Mouse (Mus musculus) neural tube, embryonic 12.5 days (tissue): ENCODE data around the gene Zfp784. TPM values are rescaled to one million over a fixed set of nuclear protein-coding genes. Genes with fewer than 3 reads are reported as not detected.

ENCODE experiments used
- ATAC-seq: fragments of 200-750 bp; cut with Nextera tagmentation; 2 replicates; pipeline ENCODE4 v1.8.0; 2017; ENCODE audit warnings: low read depth, mild to moderate bottlenecking, moderate TSS enrichment, moderate library complexity; ENCODE audit not compliant: low FRiP score
- H3K27ac ChIP-seq: fragments of 300-500 bp; sonication (generic); 2 replicates; pipeline ENCODE4 v1.5.1; 2016
- H3K27me3 ChIP-seq: fragments of 300-500 bp; sonication (generic); replicated peaks from 2 replicates; pipeline ENCODE4 v1.6.1; 2016; ENCODE audit warnings: mild to moderate bottlenecking
- H3K36me3 ChIP-seq: fragments of 300-500 bp; sonication (generic); 2 replicates; pipeline ENCODE4 v1.6.1; 2016; ENCODE audit warnings: mild to moderate bottlenecking
- H3K4me1 ChIP-seq: fragments of 300-500 bp; sonication (generic); 2 replicates; pipeline ENCODE4 v1.6.1; 2016
- H3K4me2 ChIP-seq: fragments of 300-500 bp; sonication (generic); replicated peaks from 2 replicates; pipeline ENCODE4 v1.6.1; 2016; ENCODE audit warnings: mild to moderate bottlenecking
- H3K4me3 ChIP-seq: fragments of 300-500 bp; sonication (generic); 2 replicates; pipeline ENCODE4 v1.5.1; 2016
- H3K9ac ChIP-seq: fragments of 300-500 bp; sonication (generic); 2 replicates; pipeline ENCODE4 v1.6.1; 2016; ENCODE audit warnings: mild to moderate bottlenecking
- H3K9me3 ChIP-seq: fragments of 300-500 bp; sonication (generic); 2 replicates; pipeline ENCODE4 v1.6.1; 2016; ENCODE audit warnings: mild to moderate bottlenecking
- WGBS: fragments of 180-500 bp; shearing (Covaris S2); methylation state at CpG from one replicate; pipeline ENCODE4 v1.1.7; 2016; 5-methylcytosine and 5-hydroxymethylcytosine counted together
- polyA plus RNA-seq: library from polyadenylated mRNA; unstranded; fragments of >200 nt; fragmentation: Nextera tagmentation; extraction: Ambion mirVana; gene quantifications from 2 replicates; pipeline ENCODE4 v1.2.1, GENCODE M21; 2016

The Zfp784 gene
- polyA plus RNA-seq, 1 experiment from 2014 or later = 4.2 TPM

GRCm38 (mm10) chr7:4996003-4996895 is 42.0 kb downstream of the Zfp784 start, which contains the start of gene Zfp579:
Gene Zfp579, minus strand, starts transcription at chr7:4996158.
- H3K36me3 ChIP-seq = peaks cover 27% of the 10 kb centered on the region
- WGBS = 5% methylated on average over 16 of the region's 26 CpGs
- H3K4me3 ChIP-seq = peak within 1 kb of the TSS; percentile 65
- peaks cover 33% of the 10 kb centered on the region for H3K4me1 ChIP-seq
- H3K9me3 ChIP-seq = 0 out of 2 replicates have a peak, but pooled peaks cover 6% of the 10 kb centered on the region
- H3K27me3 ChIP-seq = peaks cover 22% of the 10 kb centered on the region
- H3K4me2 ChIP-seq = peak within 1 kb of the TSS; percentile 89
- H3K9ac ChIP-seq = peak within 1 kb of the TSS; percentile 83
- peak; percentile 84 for ATAC-seq
- H3K27ac ChIP-seq = peak within 1 kb of the TSS; percentile 46; the same call in 1 of the 2 replicates

DNA sequence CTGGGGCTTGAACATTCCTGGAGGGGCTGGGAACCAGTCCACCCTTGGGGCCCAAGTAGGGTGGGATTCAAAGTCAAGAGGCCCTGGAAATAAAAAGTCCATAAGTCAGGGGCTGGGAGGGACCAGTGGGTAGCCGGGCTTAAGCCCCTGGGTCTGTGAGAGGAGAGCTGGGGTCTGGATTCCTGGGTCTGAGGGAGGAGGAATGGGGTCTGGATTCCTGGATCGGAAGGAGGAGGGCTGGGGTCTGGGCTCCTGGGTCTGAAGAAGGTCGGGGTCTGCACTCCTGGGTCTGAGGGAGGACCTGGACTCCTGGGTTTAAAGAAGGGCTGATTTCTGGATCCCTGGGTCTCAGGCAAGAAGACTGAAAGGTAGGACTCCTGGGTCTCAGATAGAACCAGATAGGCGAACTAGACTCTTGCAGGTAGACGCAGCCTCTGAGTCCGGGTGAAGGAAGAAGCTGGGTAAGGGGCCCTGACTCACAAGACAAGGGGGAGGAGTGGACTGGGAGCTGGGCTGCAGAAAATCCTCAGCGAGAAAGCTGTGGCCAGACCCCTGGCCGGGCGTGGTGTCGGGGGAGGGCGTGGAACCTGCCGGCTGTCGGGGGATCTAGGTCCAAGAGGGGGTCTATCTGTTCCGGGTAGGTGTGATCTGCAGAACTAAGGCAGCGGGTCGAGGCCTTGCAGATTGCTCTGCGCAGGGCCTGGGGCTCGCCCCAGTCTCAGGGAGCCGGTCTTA is 42.8 kb downstream of the Zfp784 start:
- H3K4me1 ChIP-seq = peaks cover 33% of the 10 kb centered on the region
- peak overlapping the region; percentile 46; the same call in 1 of the 2 replicates for H3K27ac ChIP-seq
- WGBS = 8% methylated on average over 19 of the region's 19 CpGs
- peak overlapping the region; percentile 89 for H3K4me2 ChIP-seq
- peak overlapping the region; percentile 65 for H3K4me3 ChIP-seq
- H3K9me3 ChIP-seq = 0 out of 2 replicates have a peak, but pooled peaks cover 14% of the 10 kb centered on the region
- H3K36me3 ChIP-seq = peaks cover 35% of the 10 kb centered on the region
- ATAC-seq = peak; percentile 8
- peaks cover 22% of the 10 kb centered on the region for H3K27me3 ChIP-seq
- peak overlapping the region; percentile 83 for H3K9ac ChIP-seq

DNA sequence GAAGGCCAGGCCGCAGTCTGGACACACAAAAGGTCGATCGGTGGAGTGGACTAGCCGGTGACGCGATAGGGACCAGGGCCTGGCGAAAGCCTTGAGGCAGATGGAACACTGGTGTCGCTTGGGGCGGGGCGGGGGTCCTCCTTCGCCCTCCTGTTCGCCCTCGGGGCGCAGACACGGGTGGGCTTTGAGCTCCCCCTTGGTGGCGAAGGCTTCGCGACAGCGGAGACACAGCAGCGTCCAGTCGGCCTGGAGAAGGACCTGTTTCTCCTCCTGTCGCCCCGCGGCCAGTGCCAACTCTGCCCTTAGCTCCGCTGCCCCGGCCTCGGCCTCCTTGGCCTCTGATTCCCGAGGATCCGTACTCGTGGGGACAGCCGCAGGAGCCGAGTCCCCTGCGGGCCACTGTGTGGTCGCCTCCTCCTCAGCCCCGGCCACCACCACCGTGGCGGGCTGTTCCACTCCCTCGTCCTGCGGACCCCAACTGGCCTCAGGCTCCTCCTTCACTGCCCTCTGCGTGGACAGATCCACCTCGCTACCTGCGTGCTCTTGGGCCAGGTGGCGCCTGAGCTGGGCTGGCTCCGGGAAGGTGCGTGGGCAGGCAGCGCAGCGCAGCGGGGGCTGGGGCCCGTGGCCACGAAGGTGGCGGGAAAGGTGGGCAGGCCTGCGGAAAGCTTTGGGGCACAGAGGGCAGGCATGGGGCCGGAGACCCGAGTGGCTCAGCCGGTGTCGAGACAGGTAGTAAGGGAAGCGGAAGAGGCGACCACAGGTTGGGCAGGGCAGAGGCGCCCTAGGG is 44.1 kb downstream of the Zfp784 start:
- no peak overlapping the region for H3K27ac ChIP-seq
- WGBS = 49% methylated on average over 59 of the region's 59 CpGs

GRCm38 (mm10) chr7:4993347-4993998 is 44.8 kb downstream of the Zfp784 start:
- peak overlapping the region; percentile 89 for H3K4me2 ChIP-seq
- peaks cover 33% of the 10 kb centered on the region for H3K4me1 ChIP-seq
- peaks cover 35% of the 10 kb centered on the region for H3K36me3 ChIP-seq
- H3K27me3 ChIP-seq = peaks cover 22% of the 10 kb centered on the region
- H3K9me3 ChIP-seq = 0 out of 2 replicates have a peak, but pooled peaks cover 15% of the 10 kb centered on the region
- H3K27ac ChIP-seq = no peak overlapping the region
- H3K4me3 ChIP-seq = peak overlapping the region; percentile 65
- no peak for ATAC-seq
- 23% methylated on average over 55 of the region's 55 CpGs for WGBS
- peak overlapping the region; percentile 83 for H3K9ac ChIP-seq

More for the DNA sequence above, 44.1 kb downstream of the Zfp784 start:
- Histone ChIP-seq H3K36me3 (peaks cover 35% of the 10 kb centered on the region), H3K4me1 (peaks cover 33% of the 10 kb centered on the region), H3K4me3 (peak overlapping the region; percentile 65), H3K9me3 (0 out of 2 replicates have a peak, but pooled peaks cover 15% of the 10 kb centered on the region), H3K4me2 (peak overlapping the region; percentile 89), H3K27me3 (peaks cover 22% of the 10 kb centered on the region), H3K9ac (peak overlapping the region; percentile 83)
- no peak for ATAC-seq

DNA sequence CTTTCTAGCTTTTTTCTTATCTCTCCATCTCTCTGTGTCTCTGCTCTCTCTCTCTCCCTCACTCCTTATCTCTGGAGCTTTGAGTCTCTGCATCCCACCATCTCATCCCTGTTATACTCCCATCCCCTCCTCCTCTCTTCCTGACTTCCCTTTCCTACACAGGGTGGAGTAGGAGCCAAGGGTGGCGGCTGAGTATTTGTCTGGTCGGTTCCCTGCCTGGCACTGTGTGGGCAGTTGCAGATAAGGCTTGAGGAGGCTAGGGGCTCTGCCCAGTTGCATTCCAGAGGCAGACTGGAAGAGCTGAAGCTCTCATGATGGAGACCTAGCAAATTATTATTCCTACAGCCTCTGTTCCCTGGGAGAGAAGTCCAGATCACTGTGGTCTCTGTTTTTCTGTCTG is 50.0 kb downstream of the Zfp784 start:
- 68% methylated on average over 2 of the region's 2 CpGs for WGBS
- no peak for ATAC-seq

More for the DNA sequence above, 50.0 kb downstream of the Zfp784 start:
- H3K27ac ChIP-seq = no peak overlapping the region
- H3K27me3 ChIP-seq = peaks cover 7% of the 10 kb centered on the region
- peaks cover 5% of the 10 kb centered on the region for H3K4me1 ChIP-seq
- H3K36me3 ChIP-seq = peaks cover 21% of the 10 kb centered on the region
- H3K4me2 ChIP-seq = no peak overlapping the region
- no peak overlapping the region for H3K9ac ChIP-seq
- no peak overlapping the region for H3K4me3 ChIP-seq
- H3K9me3 ChIP-seq = 0 out of 2 replicates have a peak, but pooled peaks cover 10% of the 10 kb centered on the region

Other genes starting within 250 kb of the Zfp784 start
- 2.7 and 3.1 TPM in 2 replicates for gene Tmem238, start 248.8 kb downstream of the Zfp784 start, polyA plus RNA-seq
- 311 and 322 TPM in 2 replicates for gene Rpl28, start 245.6 kb downstream of the Zfp784 start, polyA plus RNA-seq
- 380 and 386 TPM in 2 replicates for gene Ube2s, start 225.9 kb downstream of the Zfp784 start, polyA plus RNA-seq
- gene Shisa7, start 193.8 kb downstream of the Zfp784 start, polyA plus RNA-seq = 6.0 and 6.5 TPM in 2 replicates
- 4.8 and 5.4 TPM in 2 replicates for gene Isoc2b, start 168.2 kb downstream of the Zfp784 start, polyA plus RNA-seq
- 0.91 and 0.93 TPM in 2 replicates for gene Isoc2a, start 161.3 kb downstream of the Zfp784 start, polyA plus RNA-seq
- 0.29 TPM in 1 of 2 replicates, not detected in the other for gene Gm36210, start 131.9 kb downstream of the Zfp784 start, polyA plus RNA-seq
- 4.4 and 4.5 TPM in 2 replicates for gene Zfp628, start 123.2 kb downstream of the Zfp784 start, polyA plus RNA-seq
- 13.0 and 13.7 TPM in 2 replicates for gene Nat14, start 116.4 kb downstream of the Zfp784 start, polyA plus RNA-seq
- 2.5 and 3.0 TPM in 2 replicates for gene Ssc5d, start 112.7 kb downstream of the Zfp784 start, polyA plus RNA-seq
- 0.13 TPM in 2 replicates for gene Sbk2, start 74.0 kb downstream of the Zfp784 start, polyA plus RNA-seq
- 0.11 TPM in 2 replicates for gene Sbk3, start 67.3 kb downstream of the Zfp784 start, polyA plus RNA-seq
- gene Zfp579, start 42.3 kb downstream of the Zfp784 start, polyA plus RNA-seq = 52.4 and 57.5 TPM in 2 replicates
- gene Zfp524, start 24.0 kb downstream of the Zfp784 start, polyA plus RNA-seq = 8.2 and 8.7 TPM in 2 replicates
- gene Fiz1, start 23.7 kb downstream of the Zfp784 start, polyA plus RNA-seq = 62.0 and 63.3 TPM in 2 replicates
- 0.26 TPM in 1 of 2 replicates, not detected in the other for gene Gm44973, start 22.9 kb downstream of the Zfp784 start, polyA plus RNA-seq
- gene Zfp865, start 18.1 kb downstream of the Zfp784 start, polyA plus RNA-seq = 6.6 and 6.9 TPM in 2 replicates
- gene Ccdc106, start 17.9 kb downstream of the Zfp784 start, polyA plus RNA-seq = 14.3 and 17.0 TPM in 2 replicates
- not detected in 2 replicates for gene 4632433K11Rik, start 4.3 kb downstream of the Zfp784 start, polyA plus RNA-seq
- gene Zfp580, start 13.1 kb upstream of the Zfp784 start, polyA plus RNA-seq = 53.5 and 56.0 TPM in 2 replicates
- 147 and 163 TPM in 2 replicates for gene U2af2, start 23.7 kb upstream of the Zfp784 start, polyA plus RNA-seq
- gene Epn1, start 41.8 kb upstream of the Zfp784 start, polyA plus RNA-seq = 73.4 and 80.5 TPM in 2 replicates
- 0.18 TPM in 1 of 2 replicates, not detected in the other for gene Rfpl4, start 78.5 kb upstream of the Zfp784 start, polyA plus RNA-seq
- 0.27 and 0.38 TPM in 2 replicates for gene Rasl2-9, start 87.5 kb upstream of the Zfp784 start, polyA plus RNA-seq
- gene Vmn1r55, start 111.2 kb upstream of the Zfp784 start, polyA plus RNA-seq = 0.01 and 0.08 TPM in 2 replicates
- not detected in 2 replicates for gene Vmn1r56, start 158.3 kb upstream of the Zfp784 start, polyA plus RNA-seq
- gene Vmn1r57, start 180.0 kb upstream of the Zfp784 start, polyA plus RNA-seq = not detected in 2 replicates